Mouse (Mus musculus) cerebellum, adult 2 months (tissue): ENCODE results near the gene Pear1.

ENCODE experiments used
- CTCF ChIP-seq: fragments of 200-500 bp; IDR thresholded peaks from 2 replicates; pipeline ENCODE4 v1.5.1; 2011; ENCODE audit warnings: low read depth, mild to moderate bottlenecking, control low read depth, low read length, moderate library complexity, borderline replicate concordance; ENCODE audit not compliant: insufficient read depth
- POLR2A ChIP-seq: fragments of 200-500 bp; IDR thresholded peaks from 2 replicates; pipeline ENCODE4 v1.6.1; 2011; ENCODE audit warnings: low read length, control low read depth, borderline replicate concordance; ENCODE audit not compliant: insufficient read depth

- peak; percentile 79 for TF ChIP-seq CTCF
- no peak for TF ChIP-seq POLR2A
Observed at GRCm38 (mm10) chr3:87770280-87770679, 53.8 kb downstream of the Pear1 start.
